In the genomic region with DNA sequence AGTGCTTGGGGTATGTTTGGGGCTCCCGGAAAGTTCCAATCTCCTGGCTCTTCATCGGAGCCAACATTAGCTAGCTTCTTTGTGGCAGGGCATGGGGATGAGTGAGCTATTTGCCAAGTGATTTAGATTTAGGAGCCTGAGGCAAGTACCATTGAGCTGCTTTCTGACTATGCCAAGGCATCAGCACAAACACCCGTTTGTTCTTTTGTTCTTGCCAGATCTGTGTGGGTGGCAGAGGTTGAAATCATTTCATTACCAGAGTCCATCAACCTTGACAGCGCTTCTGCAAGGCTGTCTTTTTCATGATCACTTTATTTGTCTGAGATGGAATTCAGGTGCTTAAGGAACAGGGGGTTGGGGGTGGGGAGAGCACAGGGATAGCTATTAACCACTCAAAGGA, we compare ENCODE assay signal across 15 mouse cellular contexts.
DNase-seq lines count a peak whose midpoint lies in the region; ATAC-seq lines count a peak whose summit lies in the region.
"Had no signal": no experiment of that assay in that cellular context is flagged by ENCODE, and none has a peak within 500 bp of the region (broad histone marks: within the 10 kb centered on the region; RNA-seq: fewer than 3 reads in every experiment).

No protein-coding gene starts in this region.

- no peaks in the 10 kb centered on the region for H3K4me1 ChIP-seq in hindbrain, embryonic 16.5 days (ENCODE audit: control insufficient read depth, insufficient read depth, low read depth, low read length)
- H3K4me1 ChIP-seq: embryonic facial prominence, embryonic 15.5 days had no signal

- H3K27me3 ChIP-seq in hindbrain, embryonic 16.5 days (replicated peaks; ENCODE audit: control insufficient read depth, insufficient read depth, low read length), result no peaks in the 10 kb centered on the region
- H3K27me3 ChIP-seq: CH12.LX; embryonic facial prominence, embryonic 15.5 days had no signal

- DNase-seq in frontal cortex, postnatal 25 days (ENCODE audit: low spot score in 2 of 2), result no peak
- DNase-seq in testis, postnatal 14 days (ENCODE audit: low spot score), result peak; percentile 7
- no peak for DNase-seq in testis, postnatal 10 days (ENCODE audit: low spot score)
- DNase-seq in lung, postnatal 25 days (ENCODE audit: low spot score), result no peak
- DNase-seq in lung, postnatal 14 days, result no peak
- DNase-seq: heart, adult 2 months; heart, postnatal 14 days; lung, adult 18-20 months; right cerebral cortex, postnatal 4 days had no signal

- no peaks in the 10 kb centered on the region for H3K9me3 ChIP-seq in hindbrain, embryonic 16.5 days (ENCODE audit: control insufficient read depth, low read length)
- H3K9me3 ChIP-seq: embryonic facial prominence, embryonic 15.5 days had no signal

- H3K27ac ChIP-seq in hindbrain, embryonic 16.5 days (ENCODE audit: low read depth, low read length), result no peak overlapping the region
- H3K27ac ChIP-seq: embryonic facial prominence, embryonic 15.5 days; heart, adult 2 months; left cerebral cortex, adult 2 months had no signal

- ATAC-seq in frontal cortex, adult (ENCODE audit: low TSS enrichment), result peak; percentile 44; the same call in 1 of the 2 replicates
- ATAC-seq in hindbrain, embryonic 16.5 days, result peak; percentile 83
- ATAC-seq: intestine, postnatal 0 days had no signal

- no peak overlapping the region for H3K9ac ChIP-seq in hindbrain, embryonic 16.5 days (ENCODE audit: low read depth, low read length)
- H3K9ac ChIP-seq: embryonic facial prominence, embryonic 15.5 days had no signal

- H3K4me3 ChIP-seq in hindbrain, embryonic 16.5 days (ENCODE audit: low read length), result no peak overlapping the region
- H3K4me3 ChIP-seq: embryonic facial prominence, embryonic 15.5 days; heart, adult 2 months; left cerebral cortex, adult 2 months had no signal

- H3K4me2 ChIP-seq in hindbrain, embryonic 16.5 days (ENCODE audit: low read length), result no peak overlapping the region
- H3K4me2 ChIP-seq: embryonic facial prominence, embryonic 15.5 days had no signal

- WGBS in hindbrain, embryonic 16.5 days, result 36% methylated on average over 4 of the region's 4 CpGs

- H3K36me3 ChIP-seq in hindbrain, embryonic 16.5 days (ENCODE audit: control insufficient read depth, insufficient read depth, low read length), result no peaks in the 10 kb centered on the region
- H3K36me3 ChIP-seq: embryonic facial prominence, embryonic 15.5 days had no signal
